Mouse (Mus musculus) urinary bladder, adult 2 months (tissue): ENCODE results near the gene Pigyl. TPM values are rescaled to one million over a fixed set of nuclear protein-coding genes. Genes with fewer than 3 reads are reported as not detected.
A peak's percentile ranks its signal among the peaks of the same experiment; 100 is the strongest.
"Not testable (repeated sequence)": the region's sequence is repeated elsewhere in the genome, so short reads cannot be mapped to it uniquely, and the experiment has no call there.

Experiments
- DNase-seq: peaks from one replicate; pipeline ENCODE4 v3.0.0; 2022; ENCODE audit warnings: low spot score
- polyA plus RNA-seq: library from polyadenylated mRNA; depleted of rRNA; stranded (reverse); fragments of >200 nt; gene quantifications from 2 replicates; pipeline ENCODE4 v1.2.3, GENCODE M21; 2012

Gene Pigyl
- polyA plus RNA-seq, 1 experiment = 92.9 TPM

- no peak for DNase-seq
Observed at GRCm38 (mm10) chr9:22138480-22138879, 18.2 kb upstream of the Pigyl start.

DNA sequence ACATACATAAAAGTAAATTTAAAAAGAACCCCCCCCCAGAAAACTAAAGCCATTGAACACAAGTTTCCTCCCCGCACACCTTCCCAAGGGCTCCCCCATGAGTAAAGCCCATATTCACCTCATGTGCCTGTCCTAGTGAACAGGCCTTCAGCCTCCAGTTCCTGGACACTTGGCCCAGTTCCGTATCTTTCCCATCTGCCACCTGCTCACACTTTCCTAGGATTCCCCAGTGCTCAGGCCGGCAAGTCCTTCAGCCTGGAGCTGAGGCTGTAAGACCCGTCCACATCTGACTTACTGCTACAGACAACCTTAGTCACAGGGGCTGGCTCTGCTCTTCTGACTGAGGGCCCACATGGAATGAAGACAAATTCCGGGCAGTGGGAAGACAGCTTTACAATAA, 16.9 kb upstream of the Pigyl start:
- no peak for DNase-seq

DNA sequence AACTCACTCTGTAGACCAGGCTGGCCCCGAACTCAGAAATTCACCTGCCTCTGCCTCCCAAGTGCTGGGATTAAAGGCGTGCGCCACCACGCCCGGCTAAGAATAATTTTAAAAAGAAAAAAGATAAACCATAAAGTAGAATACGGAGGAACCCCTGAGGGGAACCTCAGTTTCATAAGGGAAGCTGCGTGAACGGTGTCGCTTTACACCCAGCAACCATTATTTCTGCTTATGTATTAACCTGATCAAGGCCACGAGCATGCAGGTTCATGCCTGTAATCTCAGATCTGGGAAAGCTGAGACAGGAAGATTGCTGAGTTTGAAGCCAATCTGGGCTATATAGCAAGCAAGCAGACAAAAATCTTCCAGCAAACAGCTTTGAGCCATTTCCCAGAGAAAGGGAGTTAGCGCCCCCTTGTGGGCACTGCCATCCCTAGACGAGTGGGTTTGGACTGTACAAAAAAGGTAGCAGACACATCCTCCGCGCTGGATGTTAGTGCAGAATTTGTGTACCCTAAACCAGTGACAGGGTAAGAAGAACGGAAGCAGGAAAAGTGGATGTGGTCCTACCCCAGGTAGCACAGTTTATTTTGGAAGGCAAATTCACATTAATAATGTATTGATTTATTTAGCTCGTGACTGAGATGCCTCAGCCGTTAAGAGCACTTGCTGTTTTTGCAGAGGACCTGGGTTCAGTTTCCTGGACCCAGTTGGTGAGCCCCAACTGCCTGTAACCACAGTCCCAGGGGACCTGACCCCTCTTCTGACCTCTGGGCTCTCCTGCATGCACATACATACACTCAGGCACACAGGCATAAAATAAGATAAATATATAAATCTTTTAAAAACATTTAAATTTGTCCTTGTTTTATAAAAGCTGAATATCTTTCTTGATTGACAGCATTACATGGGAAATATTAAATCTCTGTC, 13.3 kb upstream of the Pigyl start:
- DNase-seq = peak; percentile 72

GRCm38 (mm10) chr9:22144304-22144965, 12.2 kb upstream of the Pigyl start:
- DNase-seq = no peak

DNA sequence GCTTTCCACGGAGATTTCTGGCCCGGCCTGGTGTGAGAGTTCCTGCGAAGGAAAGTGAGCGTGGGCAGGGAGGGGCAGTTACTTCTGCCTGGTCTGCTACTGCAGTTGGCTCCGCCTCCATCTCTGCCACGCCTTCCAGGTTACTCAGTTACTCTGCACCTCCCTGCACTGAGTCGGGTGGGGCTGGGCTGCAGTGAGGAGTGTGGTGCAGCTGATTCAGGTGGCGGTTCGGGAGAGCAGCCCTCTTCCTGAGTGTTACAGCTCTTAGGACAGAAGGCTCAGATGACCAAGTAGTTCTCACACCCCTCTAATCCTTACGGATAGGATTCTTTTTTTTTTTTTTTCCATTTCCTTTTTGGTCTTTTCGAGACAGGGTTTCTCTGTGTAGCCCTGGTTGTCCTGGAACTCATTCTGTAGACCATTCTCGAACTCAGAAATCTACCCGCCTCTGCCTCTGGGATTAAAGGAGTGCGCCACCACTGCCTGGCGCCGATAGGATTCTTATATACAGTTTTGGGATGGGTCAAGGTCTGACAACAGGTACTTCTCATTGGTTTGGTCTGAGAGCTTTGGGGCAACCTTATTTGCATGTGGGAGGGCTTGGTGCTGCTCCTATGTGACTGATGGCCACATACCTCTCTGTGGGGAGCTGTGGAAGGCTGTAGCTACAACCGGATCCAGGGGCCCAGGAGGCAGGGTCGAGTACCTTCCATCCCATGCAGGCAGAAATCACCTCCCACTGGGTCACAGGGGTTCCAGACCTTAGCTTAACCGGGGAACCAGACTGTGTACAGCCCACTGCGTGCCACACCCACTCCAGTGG, 7.0 kb upstream of the Pigyl start:
- DNase-seq = no peak

DNA sequence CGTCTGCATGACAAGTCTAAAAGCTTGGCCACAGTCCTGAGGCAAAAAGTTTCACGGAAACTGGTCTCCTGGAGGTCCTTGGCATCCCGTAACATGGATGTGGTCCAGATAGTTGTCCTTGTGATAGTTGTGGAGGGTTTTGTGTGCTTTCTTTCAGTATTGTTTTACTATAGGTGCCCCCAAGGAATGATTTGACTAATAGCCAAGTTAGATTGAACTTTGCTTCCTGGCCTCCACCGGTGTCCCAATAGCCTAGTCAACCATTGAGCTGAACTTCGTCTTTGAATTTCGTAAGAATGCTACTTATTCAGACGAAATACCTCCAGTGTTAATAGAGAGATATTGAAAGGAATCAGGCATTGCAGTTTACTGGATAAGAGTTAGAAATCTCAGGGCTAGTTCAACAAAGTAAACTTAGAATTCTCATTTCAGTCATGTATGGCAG, 6.4 kb upstream of the Pigyl start:
- DNase-seq = not testable (repeated sequence)

DNA sequence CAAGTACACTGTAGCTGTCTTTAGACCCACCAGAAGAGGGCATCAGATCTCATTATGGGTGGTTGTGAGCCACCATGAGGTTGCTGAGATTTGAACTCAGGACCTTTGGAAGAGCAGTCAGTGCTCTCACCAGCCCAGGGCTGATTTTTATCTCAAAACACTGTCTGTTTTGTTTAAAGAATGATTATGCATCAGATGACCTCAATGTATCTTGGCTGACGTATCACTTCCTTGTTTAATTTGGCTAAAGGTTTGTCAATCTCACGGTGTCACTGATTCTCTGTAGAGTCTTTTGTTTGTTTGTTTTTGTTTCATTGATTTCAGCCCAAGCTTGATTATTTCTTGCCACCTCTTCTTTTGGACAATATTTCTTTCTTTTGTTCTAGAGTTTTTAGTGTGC, 5.7 kb upstream of the Pigyl start:
- DNase-seq = no peak

DNA sequence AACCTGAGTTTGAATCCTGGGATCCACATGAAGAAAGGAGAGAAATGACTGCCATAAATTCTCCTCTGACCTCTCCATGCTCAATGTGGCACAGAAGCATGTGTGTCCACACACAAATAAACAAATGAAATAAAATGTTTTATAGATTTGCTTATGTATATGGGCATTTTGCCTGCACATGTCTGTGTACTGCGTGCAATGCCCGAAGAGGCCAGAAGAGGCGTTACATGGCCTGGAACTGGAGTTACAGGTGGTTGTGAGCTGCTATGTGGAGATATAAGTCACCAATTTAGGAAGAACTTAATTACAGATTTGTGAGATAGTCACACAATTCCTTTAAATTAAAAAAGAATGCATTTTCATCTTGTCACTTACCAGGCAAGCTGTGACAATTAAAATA, 2.8 kb upstream of the Pigyl start:
- no peak for DNase-seq

- DNase-seq = no peak
Observed at GRCm38 (mm10) chr9:22155614-22156013, 1.0 kb upstream of the Pigyl start.

- no peak for DNase-seq
Observed at GRCm38 (mm10) chr9:22157516-22158265, 1.0 kb downstream of the Pigyl start.

- no peak for DNase-seq
Observed at GRCm38 (mm10) chr9:22161299-22161698, 4.7 kb downstream of the Pigyl start.

DNA sequence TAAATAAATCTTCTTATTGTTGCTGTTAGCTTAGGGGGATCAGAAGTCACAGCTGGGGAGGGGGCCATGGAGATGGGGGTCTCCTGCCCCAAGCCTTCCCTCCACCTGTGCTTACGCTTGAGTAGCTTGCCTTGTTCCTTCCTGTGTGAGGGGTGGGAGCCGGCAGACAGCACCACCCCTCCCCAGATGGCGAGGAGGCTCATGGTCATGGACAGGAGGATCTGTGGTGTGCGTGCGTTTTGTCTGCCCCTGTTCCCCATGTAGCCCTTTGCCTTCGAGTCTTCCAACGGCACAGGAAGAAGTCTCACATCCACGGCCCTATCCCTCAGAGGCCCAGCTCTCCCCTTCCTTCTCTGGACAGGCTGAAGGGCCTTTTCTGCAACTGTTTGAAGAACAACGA, 5.7 kb downstream of the Pigyl start:
- no peak for DNase-seq

DNA sequence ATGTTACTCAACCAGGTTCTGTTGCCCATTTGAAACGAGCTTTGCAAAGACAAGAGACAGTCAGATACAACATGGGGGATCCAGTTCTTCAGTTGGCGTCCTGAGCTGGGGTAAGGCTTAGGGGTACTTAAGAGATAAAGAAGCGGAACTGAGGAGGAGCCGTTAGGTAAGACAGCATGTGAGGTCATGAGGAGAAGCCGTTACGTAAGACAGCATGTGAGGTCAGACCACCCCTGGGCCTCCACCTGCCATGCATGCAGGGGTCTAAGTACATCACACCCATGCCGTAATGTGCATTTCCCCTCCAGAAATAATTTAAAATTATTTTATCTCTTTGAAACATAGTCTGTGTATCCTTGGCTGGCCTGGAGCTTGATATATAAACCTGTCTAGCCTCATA, 6.3 kb downstream of the Pigyl start:
- no peak for DNase-seq

DNA sequence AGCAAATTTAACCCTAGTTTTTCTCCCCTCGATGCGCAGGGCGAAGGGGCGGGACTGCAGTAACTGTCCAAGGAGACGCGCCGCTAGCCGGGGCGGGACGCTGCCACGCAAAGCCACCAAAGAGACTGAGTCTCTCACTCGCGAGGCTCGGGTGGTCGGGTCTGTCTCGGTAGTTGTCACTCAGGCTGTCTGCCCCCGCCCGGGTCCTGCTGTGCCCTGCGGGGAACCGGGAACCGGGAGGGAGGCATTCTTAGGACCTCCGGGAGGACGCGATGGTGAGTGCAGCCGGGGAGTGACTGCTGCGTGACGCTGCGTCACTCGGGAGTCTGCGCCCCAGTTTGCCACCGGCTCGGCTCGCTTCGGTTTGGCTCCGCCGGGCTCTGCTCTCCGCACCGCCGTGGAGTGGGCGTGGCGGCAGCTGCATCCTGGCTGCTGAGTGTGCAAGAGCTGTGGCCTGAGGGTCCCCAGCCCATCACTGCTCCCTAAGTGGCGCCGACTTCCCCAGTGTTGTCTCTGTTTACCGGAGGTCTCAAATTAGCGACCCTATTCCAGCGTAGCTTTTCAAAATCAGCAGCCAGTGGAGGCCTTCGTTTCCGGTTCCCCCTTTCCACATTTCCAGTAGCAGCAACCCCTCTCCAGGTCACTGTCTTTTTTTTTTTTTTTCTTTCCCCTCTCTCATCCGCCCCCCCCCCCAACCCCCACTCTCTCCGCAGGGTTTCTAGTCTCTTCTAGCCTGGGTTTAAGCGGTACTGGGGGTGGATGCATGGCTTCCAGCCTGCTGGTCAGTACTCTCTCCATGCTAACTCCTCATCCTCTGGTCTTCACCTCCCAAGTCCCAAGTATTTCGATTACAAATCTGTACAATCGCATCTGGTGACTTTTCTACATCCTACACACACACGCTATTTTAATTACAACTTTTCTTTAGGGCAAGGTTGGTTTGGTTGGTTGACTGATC, 8.3 kb downstream of the Pigyl start:
- no peak for DNase-seq

DNA sequence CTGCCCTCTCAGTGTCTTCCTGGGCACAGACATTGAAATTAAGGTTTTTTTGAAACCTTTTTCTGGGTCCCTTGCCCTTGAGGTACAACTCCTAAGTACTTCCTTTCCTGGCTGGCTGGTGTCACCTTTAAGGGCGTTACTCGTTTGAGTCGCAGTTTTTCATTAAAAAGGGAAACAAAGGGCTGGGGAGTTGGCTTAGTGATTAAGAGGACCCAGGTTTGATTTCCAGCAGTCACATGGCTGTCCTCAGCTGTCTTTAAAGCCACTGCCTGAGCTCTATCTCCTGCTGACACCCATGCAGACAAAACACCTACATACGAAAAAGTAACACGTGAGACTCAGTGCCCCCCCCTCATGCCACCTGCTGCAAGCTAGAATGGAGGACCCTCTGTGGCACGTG, 9.3 kb downstream of the Pigyl start:
- DNase-seq = no peak

DNA sequence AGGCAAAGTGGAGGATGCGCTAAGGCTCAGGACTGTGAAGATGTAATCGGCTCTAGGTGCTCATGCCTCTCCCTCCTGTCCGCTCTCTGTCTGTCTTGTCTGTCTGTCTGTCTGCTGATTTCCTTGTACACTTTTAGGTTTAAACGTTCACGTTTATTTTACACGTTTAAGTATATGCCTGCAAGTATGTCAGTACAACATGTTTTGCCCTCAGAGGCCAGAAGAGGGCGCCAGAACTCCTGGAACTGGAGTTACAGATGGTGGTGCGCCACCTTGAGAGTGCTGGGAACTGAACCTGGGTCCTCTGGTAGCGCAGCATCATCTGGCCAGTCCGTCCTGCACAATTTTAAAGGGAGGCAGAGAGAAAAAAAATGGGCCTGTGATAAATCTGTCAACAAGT, 10.0 kb downstream of the Pigyl start:
- no peak for DNase-seq

DNA sequence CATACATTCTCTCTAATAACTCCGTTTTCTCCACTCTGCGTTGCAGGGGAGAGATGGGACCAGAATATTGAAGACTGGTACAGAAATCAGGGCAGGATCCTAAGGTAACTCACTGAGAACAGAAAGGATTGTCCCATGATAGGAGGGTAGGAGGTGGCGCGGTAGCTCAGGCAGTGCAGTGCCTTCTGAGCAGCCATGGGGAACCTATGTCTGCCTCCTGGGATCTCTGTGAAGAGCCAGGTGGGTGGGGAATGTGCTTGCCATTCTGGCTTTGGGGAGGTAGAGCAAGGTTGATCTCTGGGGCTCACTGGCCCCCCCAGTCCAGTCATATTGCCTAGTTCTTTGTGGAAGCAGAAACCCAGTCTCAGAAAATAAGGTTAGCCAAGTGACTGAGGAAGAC, 11.1 kb downstream of the Pigyl start:
- no peak for DNase-seq

GRCm38 (mm10) chr9:22169327-22169726, 12.7 kb downstream of the Pigyl start:
- DNase-seq = no peak

GRCm38 (mm10) chr9:22172318-22172717, 15.7 kb downstream of the Pigyl start:
- no peak for DNase-seq

DNA sequence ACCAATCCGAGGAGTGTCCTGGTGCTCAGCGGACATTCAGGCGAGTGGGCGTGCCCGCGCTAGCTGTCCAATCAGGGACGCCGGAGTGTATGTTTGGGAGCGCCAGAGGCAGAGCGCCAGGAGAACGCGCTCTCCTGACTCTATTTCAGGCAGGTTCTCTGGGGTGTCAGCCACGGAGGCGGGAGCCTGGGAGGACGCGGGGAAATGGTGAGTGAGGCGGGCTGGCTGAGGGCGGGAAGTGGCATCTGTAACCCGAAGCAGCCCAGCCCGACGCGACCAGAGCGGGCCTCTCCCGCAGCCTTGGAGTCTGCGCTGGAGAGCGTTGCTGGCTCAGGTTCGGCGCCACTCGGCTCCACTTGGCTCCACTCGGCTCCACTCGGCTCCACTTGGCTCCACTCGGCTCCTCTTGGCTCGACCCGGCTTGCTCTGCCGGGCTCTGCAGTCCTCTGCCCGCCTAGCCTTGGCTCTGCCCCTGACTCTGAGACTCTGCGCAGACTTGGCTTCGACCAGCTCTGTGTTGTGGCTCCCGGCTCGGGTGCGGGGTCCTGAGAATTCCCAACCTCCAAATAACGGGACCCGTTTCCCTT, 31.5 kb downstream of the Pigyl start, which contains the start of gene Zfp872:
Zfp872 (plus strand) TSS at position 66 of the 587 bp plus-strand sequence.
- DNase-seq = peak; percentile 32
